Mouse (Mus musculus): ENCODE measurements at regions not wholly inside any gene's neighbourhood (a gene's known extent, or its start where the extent isn't known, plus 50 kb on each side); places are given as distances from the start of the nearest gene placed in this dataset.
A peak's percentile ranks its signal among the peaks of the same experiment; 100 is the strongest.

DNA sequence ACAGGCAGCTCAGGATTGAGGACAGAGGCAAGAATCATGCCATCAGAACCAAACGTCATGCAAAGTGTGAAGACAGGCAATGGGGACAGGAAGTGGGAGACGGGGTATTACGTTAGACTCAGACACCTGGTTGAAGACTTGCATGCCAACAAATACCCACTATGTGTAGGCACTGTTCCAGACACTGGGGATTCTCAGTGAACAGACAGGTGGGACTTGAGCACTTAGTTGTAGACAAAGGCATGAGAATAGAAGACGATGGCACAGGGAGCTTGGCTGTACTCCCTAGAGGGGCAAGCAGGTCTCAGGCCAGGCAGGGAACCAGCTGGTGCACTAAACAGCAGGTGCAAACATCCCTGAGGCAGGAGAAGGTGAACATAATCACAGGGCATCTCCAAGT is 242.3 kb downstream of the Cbln1 start:
- Histone ChIP-seq H3K4me1 (ENCODE audit: control insufficient read depth, insufficient read depth, low read length) (no peaks in the 10 kb centered on the region), H3K9ac (ENCODE audit: low read depth, poor library complexity, severe bottlenecking) (no peak overlapping the region), H3K36me3 (ENCODE audit: control insufficient read depth, insufficient read depth, low read length, poor library complexity, severe bottlenecking) (no peaks in the 10 kb centered on the region), H3K27ac (ENCODE audit: insufficient read depth, low read length) (no peak overlapping the region), H3K27me3 (ENCODE audit: control insufficient read depth, insufficient read depth, low read length, poor library complexity, severe bottlenecking) (no peaks in the 10 kb centered on the region), H3K9me3 (replicated peaks; ENCODE audit: control insufficient read depth, insufficient read depth, low read length, poor library complexity, severe bottlenecking) (no peaks in the 10 kb centered on the region), H3K4me3 (ENCODE audit: low read depth, low read length) (no peak overlapping the region)
- TF ChIP-seq CTCF (IDR thresholded peaks at IDR 0.05; ENCODE audit: low read depth, low read length), result no peak
- no peak for TF ChIP-seq EP300 (IDR thresholded peaks at IDR 0.05; ENCODE audit: insufficient read depth, low read depth, low read length)
- TF ChIP-seq POLR2A (IDR thresholded peaks at IDR 0.05; ENCODE audit: insufficient read depth, low read length), result no peak

- Histone ChIP-seq H3K36me3 (ENCODE audit: control insufficient read depth, insufficient read depth, low read length, poor library complexity, severe bottlenecking) (no peaks in the 10 kb centered on the region), H3K9me3 (replicated peaks; ENCODE audit: control insufficient read depth, insufficient read depth, low read length, poor library complexity, severe bottlenecking) (no peaks in the 10 kb centered on the region), H3K27me3 (ENCODE audit: control insufficient read depth, insufficient read depth, low read length, poor library complexity, severe bottlenecking) (no peaks in the 10 kb centered on the region), H3K4me1 (ENCODE audit: control insufficient read depth, insufficient read depth, low read length) (no peaks in the 10 kb centered on the region), H3K9ac (ENCODE audit: low read depth, poor library complexity, severe bottlenecking) (no peak overlapping the region), H3K27ac (ENCODE audit: insufficient read depth, low read length) (no peak overlapping the region), H3K4me3 (ENCODE audit: low read depth, low read length) (no peak overlapping the region)
- TF ChIP-seq CTCF (IDR thresholded peaks at IDR 0.05; ENCODE audit: low read depth, low read length) (no peak), EP300 (IDR thresholded peaks at IDR 0.05; ENCODE audit: insufficient read depth, low read depth, low read length) (no peak), POLR2A (IDR thresholded peaks at IDR 0.05; ENCODE audit: insufficient read depth, low read length) (no peak)
These were observed 243.2 kb downstream of the Cbln1 start for GRCm38 (mm10) chr8:87229182-87229581.

GRCm38 (mm10) chr8:87228777-87229176 is 243.6 kb downstream of the Cbln1 start:
- Histone ChIP-seq H3K27ac (ENCODE audit: insufficient read depth, low read length) (no peak overlapping the region), H3K27me3 (ENCODE audit: control insufficient read depth, insufficient read depth, low read length, poor library complexity, severe bottlenecking) (no peaks in the 10 kb centered on the region), H3K4me1 (ENCODE audit: control insufficient read depth, insufficient read depth, low read length) (no peaks in the 10 kb centered on the region), H3K36me3 (ENCODE audit: control insufficient read depth, insufficient read depth, low read length, poor library complexity, severe bottlenecking) (no peaks in the 10 kb centered on the region), H3K9ac (ENCODE audit: low read depth, poor library complexity, severe bottlenecking) (no peak overlapping the region), H3K4me3 (ENCODE audit: low read depth, low read length) (no peak overlapping the region), H3K9me3 (replicated peaks; ENCODE audit: control insufficient read depth, insufficient read depth, low read length, poor library complexity, severe bottlenecking) (no peaks in the 10 kb centered on the region)
- TF ChIP-seq POLR2A (IDR thresholded peaks at IDR 0.05; ENCODE audit: insufficient read depth, low read length) (no peak), CTCF (IDR thresholded peaks at IDR 0.05; ENCODE audit: low read depth, low read length) (no peak), EP300 (IDR thresholded peaks at IDR 0.05; ENCODE audit: insufficient read depth, low read depth, low read length) (no peak)

DNA sequence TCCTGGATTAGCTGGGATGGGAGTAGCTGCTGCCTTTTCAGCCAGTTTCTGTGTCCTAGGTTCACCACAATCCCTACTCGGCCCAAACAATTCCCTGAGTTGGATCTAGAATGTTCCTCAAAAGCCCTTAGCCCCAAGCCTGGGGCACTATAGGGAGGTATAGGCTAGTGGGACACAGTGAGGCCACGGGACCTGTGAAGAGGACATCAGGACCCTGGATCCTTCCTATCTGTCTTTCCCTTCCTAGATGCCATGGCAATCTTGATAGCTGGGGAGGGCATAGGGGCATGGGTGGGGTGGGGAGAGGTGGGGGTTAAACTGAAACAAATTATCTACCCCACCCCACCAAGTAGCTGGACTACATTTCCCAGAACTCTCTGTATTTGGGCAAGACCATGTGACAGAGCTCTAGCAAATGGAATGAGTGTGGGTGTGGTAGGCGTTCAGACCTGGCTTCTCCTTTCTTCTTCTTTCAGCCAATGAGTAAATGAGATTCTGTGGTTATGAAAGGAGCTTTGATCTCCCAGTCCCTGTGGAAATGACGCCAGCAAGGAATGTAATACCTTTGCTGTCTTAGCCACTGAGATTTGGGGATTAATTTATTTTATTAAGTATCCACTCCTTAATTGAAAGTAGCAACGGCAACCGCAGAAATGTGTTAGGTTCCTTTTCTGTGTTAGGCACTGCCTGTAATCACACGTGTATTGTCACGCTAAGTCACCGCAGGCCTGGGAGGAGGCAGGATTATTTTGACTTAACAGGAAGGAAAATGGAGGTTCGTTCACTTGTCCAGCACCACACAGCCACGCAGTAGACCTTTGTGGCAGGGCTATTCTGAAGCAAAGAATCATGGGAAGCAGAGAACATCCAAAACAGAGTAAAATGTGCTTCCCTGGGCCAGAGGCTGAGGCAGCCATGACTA is 246.6 kb downstream of the Cbln1 start:
- Histone ChIP-seq H3K27me3 (ENCODE audit: control insufficient read depth, insufficient read depth, low read length, poor library complexity, severe bottlenecking) (no peaks in the 10 kb centered on the region), H3K4me1 (ENCODE audit: control insufficient read depth, insufficient read depth, low read length) (no peaks in the 10 kb centered on the region), H3K9ac (ENCODE audit: low read depth, poor library complexity, severe bottlenecking) (no peak overlapping the region), H3K36me3 (ENCODE audit: control insufficient read depth, insufficient read depth, low read length, poor library complexity, severe bottlenecking) (no peaks in the 10 kb centered on the region), H3K9me3 (replicated peaks; ENCODE audit: control insufficient read depth, insufficient read depth, low read length, poor library complexity, severe bottlenecking) (no peaks in the 10 kb centered on the region), H3K27ac (ENCODE audit: insufficient read depth, low read length) (no peak overlapping the region), H3K4me3 (ENCODE audit: low read depth, low read length) (no peak overlapping the region)
- no peak for TF ChIP-seq CTCF (IDR thresholded peaks at IDR 0.05; ENCODE audit: low read depth, low read length)
- no peak for TF ChIP-seq POLR2A (IDR thresholded peaks at IDR 0.05; ENCODE audit: insufficient read depth, low read length)
- TF ChIP-seq EP300 (IDR thresholded peaks at IDR 0.05; ENCODE audit: insufficient read depth, low read depth, low read length), result no peak

DNA sequence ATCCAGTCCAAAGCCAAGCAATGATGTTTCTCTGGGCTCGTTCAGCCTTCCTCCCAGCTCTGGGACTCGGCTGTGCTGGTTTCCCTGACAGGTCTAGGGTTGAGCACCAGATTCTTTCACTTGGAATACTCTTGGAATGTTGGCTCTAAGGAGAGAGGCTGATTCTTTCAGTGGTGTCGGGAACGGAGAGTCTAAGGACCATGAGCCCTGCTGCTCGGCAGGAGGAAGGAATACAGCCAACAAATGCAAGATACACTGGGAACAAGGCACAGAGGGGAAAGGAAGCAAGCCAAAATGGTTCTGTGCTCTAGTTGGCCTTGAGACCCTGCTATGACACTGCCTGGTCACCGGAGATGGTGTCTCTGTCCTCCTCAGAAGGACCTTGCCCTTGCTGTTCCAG is 251.8 kb downstream of the Cbln1 start:
- H3K4me3 ChIP-seq (ENCODE audit: low read depth, low read length), result no peak overlapping the region
- TF ChIP-seq POLR2A (IDR thresholded peaks at IDR 0.05; ENCODE audit: insufficient read depth, low read length) (no peak), EP300 (IDR thresholded peaks at IDR 0.05; ENCODE audit: insufficient read depth, low read depth, low read length) (no peak), CTCF (IDR thresholded peaks at IDR 0.05; ENCODE audit: low read depth, low read length) (no peak)
- no peaks in the 10 kb centered on the region for H3K9me3 ChIP-seq (replicated peaks; ENCODE audit: control insufficient read depth, insufficient read depth, low read length, poor library complexity, severe bottlenecking)
- H3K27me3 ChIP-seq (ENCODE audit: control insufficient read depth, insufficient read depth, low read length, poor library complexity, severe bottlenecking), result no peaks in the 10 kb centered on the region
- no peak overlapping the region for H3K27ac ChIP-seq (ENCODE audit: insufficient read depth, low read length)
- no peaks in the 10 kb centered on the region for H3K4me1 ChIP-seq (ENCODE audit: control insufficient read depth, insufficient read depth, low read length)
- H3K9ac ChIP-seq (ENCODE audit: low read depth, poor library complexity, severe bottlenecking), result no peak overlapping the region
- H3K36me3 ChIP-seq (ENCODE audit: control insufficient read depth, insufficient read depth, low read length, poor library complexity, severe bottlenecking), result no peaks in the 10 kb centered on the region

DNA sequence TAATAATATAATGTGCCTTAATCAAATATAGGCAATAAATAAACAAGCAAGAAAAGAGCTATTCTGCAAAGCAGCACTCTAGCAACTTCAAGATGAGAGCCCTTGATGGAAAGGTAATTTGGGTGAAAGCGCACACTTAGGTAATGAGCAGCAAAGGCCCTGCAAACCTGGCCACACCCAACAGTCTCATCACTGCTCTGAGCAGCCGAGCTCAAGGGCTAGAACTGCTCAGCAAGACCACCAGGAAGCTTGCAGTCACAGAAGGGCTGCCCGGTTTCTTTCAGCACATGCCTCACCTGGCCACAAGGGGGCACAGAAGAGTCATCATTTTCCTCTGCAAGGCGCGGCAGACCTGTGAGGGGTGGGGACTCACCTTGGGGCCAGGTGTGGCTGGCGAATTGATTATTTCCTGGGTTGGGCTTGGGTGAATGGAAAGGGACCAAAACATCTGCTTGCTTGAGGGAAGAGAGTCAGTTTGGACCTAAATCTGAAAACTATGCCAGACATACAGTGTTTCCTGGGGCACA is 253.4 kb downstream of the Cbln1 start:
- no peaks in the 10 kb centered on the region for H3K9me3 ChIP-seq (replicated peaks; ENCODE audit: control insufficient read depth, insufficient read depth, low read length, poor library complexity, severe bottlenecking)
- H3K9ac ChIP-seq (ENCODE audit: low read depth, poor library complexity, severe bottlenecking), result no peak overlapping the region
- no peak overlapping the region for H3K4me3 ChIP-seq (ENCODE audit: low read depth, low read length)

More for the DNA sequence above, 253.4 kb downstream of the Cbln1 start:
- no peaks in the 10 kb centered on the region for H3K36me3 ChIP-seq (ENCODE audit: control insufficient read depth, insufficient read depth, low read length, poor library complexity, severe bottlenecking)
- no peak overlapping the region for H3K27ac ChIP-seq (ENCODE audit: insufficient read depth, low read length)
- H3K4me1 ChIP-seq (ENCODE audit: control insufficient read depth, insufficient read depth, low read length), result no peaks in the 10 kb centered on the region
- no peaks in the 10 kb centered on the region for H3K27me3 ChIP-seq (ENCODE audit: control insufficient read depth, insufficient read depth, low read length, poor library complexity, severe bottlenecking)
- no peak for TF ChIP-seq POLR2A (IDR thresholded peaks at IDR 0.05; ENCODE audit: insufficient read depth, low read length)
- TF ChIP-seq CTCF (IDR thresholded peaks at IDR 0.05; ENCODE audit: low read depth, low read length), result peak; percentile 87
- TF ChIP-seq EP300 (IDR thresholded peaks at IDR 0.05; ENCODE audit: insufficient read depth, low read depth, low read length), result peak; percentile 83
